8 mouse cellular contexts compared by ENCODE assay signal in genomic region chr13:36540231-36540630, GRCm38 (mm10).
DNase-seq lines count a peak whose midpoint lies in the region; ATAC-seq lines count a peak whose summit lies in the region.

No protein-coding gene starts in this region.

- WGBS in heart, embryonic 10.5 days, result 61% methylated on average over 10 of the region's 10 CpGs
- WGBS in limb, embryonic 12.5 days, result 47% methylated on average over 10 of the region's 10 CpGs

- no peaks in the 10 kb centered on the region for H3K36me3 ChIP-seq in heart, embryonic 10.5 days
- no peaks in the 10 kb centered on the region for H3K36me3 ChIP-seq in limb, embryonic 12.5 days

- 0 out of 2 replicates have a peak, but pooled peaks cover 5% of the 10 kb centered on the region for H3K9me3 ChIP-seq in heart, embryonic 10.5 days
- 0 out of 2 replicates have a peak, but pooled peaks cover 8% of the 10 kb centered on the region for H3K9me3 ChIP-seq in limb, embryonic 12.5 days

- no peak overlapping the region for H3K4me2 ChIP-seq in limb, embryonic 12.5 days

- ATAC-seq in limb, embryonic 12.5 days (ENCODE audit: insufficient number of reproducible peaks, insufficient read depth, low FRiP score, low TSS enrichment, low read depth), result no peak

- H3K27me3 ChIP-seq in heart, embryonic 10.5 days (ENCODE audit: insufficient read depth, poor library complexity, severe bottlenecking), result no peaks in the 10 kb centered on the region
- H3K27me3 ChIP-seq in limb, embryonic 12.5 days, result no peaks in the 10 kb centered on the region

- peaks cover 25% of the 10 kb centered on the region for H3K4me1 ChIP-seq in heart, embryonic 10.5 days
- H3K4me1 ChIP-seq in limb, embryonic 12.5 days (replicated peaks), result peaks cover 23% of the 10 kb centered on the region

- H3K9ac ChIP-seq in limb, embryonic 12.5 days (replicated peaks), result 0 out of 2 replicates have a peak overlapping the region, but pooled peaks have one; percentile 23

- no peak overlapping the region; the same call in 1 of the 2 replicates for H3K27ac ChIP-seq in heart, embryonic 10.5 days
- no peak overlapping the region for H3K27ac ChIP-seq in limb, embryonic 12.5 days

- DNase-seq in heart, adult 18-20 months, result peak; percentile 56 to 69
- DNase-seq in heart, embryonic 10.5 days (ENCODE audit: low spot score), result no peak
- peak; percentile 20 for DNase-seq in Muller cell, postnatal 12 days (ENCODE audit: inconsistent ontology term)
- DNase-seq in heart, adult 8-10 months (ENCODE audit: low spot score), result peak; percentile 28
- DNase-seq in testis, postnatal 10 days (ENCODE audit: low spot score), result no peak
- no peak for DNase-seq in natural killer cell, adult 2 months (ENCODE audit: low spot score in 2 of 2)
- DNase-seq in right cerebral cortex, postnatal 36 days (ENCODE audit: low spot score in 2 of 2), result no peak

- H3K4me3 ChIP-seq in heart, embryonic 10.5 days, result no peak overlapping the region
- H3K4me3 ChIP-seq in limb, embryonic 12.5 days (replicated peaks), result no peak overlapping the region

Comparison
In these comparisons a context has a peak if more than half of its experiments do, and no peak if none do; other contexts are left out.
1. DNase-seq: peak in heart, adult 18-20 months (2 of 2), Muller cell, postnatal 12 days (single experiment) and heart, adult 8-10 months (single experiment); none in heart, embryonic 10.5 days (single experiment), testis, postnatal 10 days (single experiment), natural killer cell, adult 2 months (0 of 2) and right cerebral cortex, postnatal 36 days (0 of 2).